Comparison of ENCODE assay signal across 9 mouse cellular contexts in the genomic region with DNA sequence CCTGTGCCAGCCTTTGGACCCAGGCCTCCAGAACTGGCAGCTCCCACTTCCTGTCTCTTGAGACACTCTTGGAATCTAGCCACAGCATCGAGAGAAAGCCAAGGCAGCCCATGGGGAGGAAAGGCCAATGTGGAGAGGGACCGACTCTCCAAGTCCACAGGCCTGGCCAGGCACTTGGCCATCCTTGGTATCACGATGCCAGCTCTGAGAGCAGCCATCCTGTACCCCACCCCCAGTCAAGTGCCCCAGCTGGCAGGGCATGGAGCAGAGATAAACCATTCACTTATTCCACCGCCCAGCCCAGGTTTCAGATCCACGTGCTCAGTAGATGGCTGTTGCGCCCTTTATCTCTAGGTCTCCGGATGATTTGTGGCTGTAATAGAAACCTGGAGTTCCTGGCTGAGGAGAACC. TPM values are rescaled to one million over a fixed set of nuclear protein-coding genes. Genes with fewer than 3 reads are reported as not detected.
A peak's percentile ranks its signal among the peaks of the same experiment; 100 is the strongest.
DNase-seq lines count a peak whose midpoint lies in the region; ATAC-seq and TF ChIP-seq lines count a peak whose summit lies in the region.
"Had no signal": no experiment of that assay in that cellular context is flagged by ENCODE, and none has a peak within 500 bp of the region (broad histone marks: within the 10 kb centered on the region; RNA-seq: fewer than 3 reads in every experiment).

No protein-coding gene starts in this region.

- TF ChIP-seq POLR2A in brain, embryonic 14.5 days (IDR thresholded peaks at IDR 0.05; ENCODE audit: borderline replicate concordance, extremely low read depth, insufficient read depth, insufficient read length, poor library complexity, severe bottlenecking): no peak

- no peak for TF ChIP-seq CTCF in brain, embryonic 14.5 days (IDR thresholded peaks at IDR 0.05; ENCODE audit: borderline replicate concordance, extremely low read depth, insufficient read depth, insufficient read length)

- ATAC-seq in kidney, embryonic 16.5 days (ENCODE audit: low FRiP score, low TSS enrichment): no peak
- ATAC-seq in midbrain, embryonic 14.5 days (ENCODE audit: low FRiP score, low TSS enrichment): no peak

- H3K4me3 ChIP-seq in kidney, embryonic 16.5 days (ENCODE audit: low read length): no peak overlapping the region
- H3K4me3 ChIP-seq in midbrain, embryonic 14.5 days (replicated peaks; ENCODE audit: low read depth, low read length): no peak overlapping the region
- H3K4me3 ChIP-seq: lung, embryonic 15.5 days had no signal

- peak; percentile 29 for DNase-seq in kidney, adult 9 months
- DNase-seq in brain, embryonic 14.5 days (ENCODE audit: low read depth): peak; percentile 54
- DNase-seq in cerebellum, postnatal 36 days: peak; percentile 58 to 72
- DNase-seq in layer of hippocampus, adult 8-10 months (ENCODE audit: low spot score in 2 of 2): peak; percentile 26 to 45
- DNase-seq in spleen, postnatal 36 days (ENCODE audit: low spot score in 2 of 2): peak; percentile 22 to 58
- no peak for DNase-seq in midbrain, embryonic 14.5 days

- H3K4me2 ChIP-seq in kidney, embryonic 16.5 days (replicated peaks; ENCODE audit: low read depth, low read length): no peak overlapping the region
- no peak overlapping the region for H3K4me2 ChIP-seq in midbrain, embryonic 14.5 days (ENCODE audit: low read length)
- H3K4me2 ChIP-seq: lung, embryonic 15.5 days had no signal

- H3K27me3 ChIP-seq in kidney, embryonic 16.5 days (ENCODE audit: insufficient read depth, low read length): no peaks in the 10 kb centered on the region
- no peaks in the 10 kb centered on the region for H3K27me3 ChIP-seq in midbrain, embryonic 14.5 days (ENCODE audit: control insufficient read depth, insufficient read depth, low read length)
- H3K27me3 ChIP-seq: lung, embryonic 15.5 days had no signal

- 0 out of 2 replicates have a peak, but pooled peaks cover 10% of the 10 kb centered on the region for H3K4me1 ChIP-seq in kidney, embryonic 16.5 days (ENCODE audit: insufficient read depth, low read length)
- no peaks in the 10 kb centered on the region for H3K4me1 ChIP-seq in midbrain, embryonic 14.5 days (ENCODE audit: control insufficient read depth, insufficient read depth, low read length)

- no peak overlapping the region for H3K27ac ChIP-seq in kidney, embryonic 16.5 days (ENCODE audit: low read length)
- H3K27ac ChIP-seq in midbrain, embryonic 14.5 days (replicated peaks; ENCODE audit: low read depth, low read length): no peak overlapping the region
- H3K27ac ChIP-seq: lung, embryonic 15.5 days had no signal

- H3K36me3 ChIP-seq in kidney, embryonic 16.5 days (ENCODE audit: insufficient read depth, low read length): no peaks in the 10 kb centered on the region
- no peaks in the 10 kb centered on the region for H3K36me3 ChIP-seq in midbrain, embryonic 14.5 days (ENCODE audit: control insufficient read depth, insufficient read depth, low read length)
- H3K36me3 ChIP-seq: lung, embryonic 15.5 days had no signal

- no peaks in the 10 kb centered on the region for H3K9me3 ChIP-seq in kidney, embryonic 16.5 days (ENCODE audit: low read length)
- no peaks in the 10 kb centered on the region for H3K9me3 ChIP-seq in midbrain, embryonic 14.5 days (ENCODE audit: control insufficient read depth, low read length)
- H3K9me3 ChIP-seq: lung, embryonic 15.5 days had no signal

- no peak overlapping the region for H3K9ac ChIP-seq in kidney, embryonic 16.5 days (replicated peaks; ENCODE audit: low read length)
- no peak overlapping the region for H3K9ac ChIP-seq in midbrain, embryonic 14.5 days (replicated peaks; ENCODE audit: low read length)
- H3K9ac ChIP-seq: lung, embryonic 15.5 days had no signal

- WGBS in kidney, embryonic 16.5 days: 66% methylated on average over 7 of the region's 7 CpGs
- 90% methylated on average over 7 of the region's 7 CpGs for WGBS in midbrain, embryonic 14.5 days

RNA-seq across cellular contexts. Expression of gene Rpl37a, which starts 40.3 kb away (rescaled TPM):
- polyA plus RNA-seq in kidney, embryonic 16.5 days (2015; fragmentation: Nextera tagmentation; extraction: Ambion mirVana): 1,455 and 1,531 TPM in 2 replicates
- 1,149 and 1,406 TPM in 2 replicates for polyA plus RNA-seq in brain, embryonic 14.5 days (2012; rRNA removed)
- total RNA-seq in layer of hippocampus, adult 8-10 months (2022): 100 to 1,000 TPM; 603 to 734 (median 658) TPM
- 1,162 and 1,243 TPM in 2 replicates for polyA plus RNA-seq in midbrain, embryonic 14.5 days (2014; fragmentation: Nextera tagmentation; extraction: Ambion mirVana)

RNA-seq across cellular contexts. Expression of gene Ankar, which starts 51.0 kb away (rescaled TPM):
- polyA plus RNA-seq in kidney, embryonic 16.5 days (2015; fragmentation: Nextera tagmentation; extraction: Ambion mirVana): 0.05 TPM in 1 of 2 replicates, not detected in the other
- 0.01 TPM in 1 of 2 replicates, not detected in the other for polyA plus RNA-seq in brain, embryonic 14.5 days (2012; rRNA removed)
- not detected for total RNA-seq in layer of hippocampus, adult 8-10 months (2022)
- not detected in 2 replicates for polyA plus RNA-seq in midbrain, embryonic 14.5 days (2014; fragmentation: Nextera tagmentation; extraction: Ambion mirVana)
- polyA plus RNA-seq: heart, embryonic 14.5 days; lung, embryonic 15.5 days had no signal
